In the genomic region with DNA sequence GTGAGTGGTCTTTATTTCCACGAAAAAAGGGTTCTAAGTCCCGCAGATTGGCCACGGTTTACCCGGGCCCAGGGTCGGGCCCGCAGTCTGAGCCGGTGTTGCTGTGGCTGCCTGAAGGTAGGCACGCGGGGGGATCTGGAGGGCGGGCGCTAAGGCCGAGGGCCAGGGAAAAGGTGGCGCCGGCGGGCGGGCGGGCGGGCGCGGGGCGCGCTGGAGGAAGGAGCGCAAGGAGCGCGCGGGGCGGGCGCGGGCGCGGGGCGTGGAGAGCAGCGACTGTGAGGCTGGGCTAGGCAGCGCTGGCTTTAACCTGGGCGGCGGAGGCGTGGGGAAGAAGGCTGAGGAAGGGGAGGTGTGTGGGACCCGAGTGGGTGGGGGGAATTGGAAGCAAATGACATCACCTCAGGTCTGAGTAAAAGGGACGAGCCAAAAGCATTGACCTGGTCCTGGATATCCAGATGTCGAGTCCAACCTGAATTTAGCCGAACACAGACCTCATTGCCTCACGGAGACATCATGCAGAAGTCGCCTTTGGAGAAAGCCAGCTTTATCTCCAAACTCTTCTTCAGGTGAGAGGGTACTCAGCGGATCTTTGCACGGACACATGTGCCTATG, we compare ENCODE assay signal across 8 mouse cellular contexts. TPM values are rescaled to one million over a fixed set of nuclear protein-coding genes. Genes with fewer than 3 reads are reported as not detected.
A peak's percentile ranks its signal among the peaks of the same experiment; 100 is the strongest.
DNase-seq lines count a peak whose midpoint lies in the region; ATAC-seq and TF ChIP-seq lines count a peak whose summit lies in the region.

A gene (plus strand): TSS at position 377 of the 612 bp plus-strand sequence.

- no peak within 1 kb of the TSS for H3K27ac ChIP-seq in kidney, embryonic 16.5 days (ENCODE audit: low read length)
- H3K27ac ChIP-seq in lung, postnatal 0 days (ENCODE audit: low read length) = 0 out of 2 replicates have a peak within 1 kb of the TSS, but pooled peaks have one; percentile 44
- H3K27ac ChIP-seq in small intestine, adult 2 months (ENCODE audit: insufficient read depth, low read depth, low read length) = peak within 1 kb of the TSS; percentile 54

- peak within 1 kb of the TSS; percentile 67 for H3K9ac ChIP-seq in kidney, embryonic 16.5 days (replicated peaks; ENCODE audit: low read length)
- H3K9ac ChIP-seq in lung, postnatal 0 days (replicated peaks; ENCODE audit: low read depth) = peak within 1 kb of the TSS; percentile 32; the same call in 1 of the 2 replicates

- H3K4me3 ChIP-seq in kidney, embryonic 16.5 days (ENCODE audit: low read length) = peak within 1 kb of the TSS; percentile 53
- peak within 1 kb of the TSS; percentile 40 for H3K4me3 ChIP-seq in lung, postnatal 0 days (ENCODE audit: low read depth, low read length)
- H3K4me3 ChIP-seq in small intestine, adult 2 months (ENCODE audit: low read depth, low read length) = peak within 1 kb of the TSS; percentile 68

- peak; percentile 23 for DNase-seq in adrenal gland, postnatal 10 days
- no peak for DNase-seq in adrenal gland, postnatal 4 days (ENCODE audit: low spot score in 2 of 2)
- peak; percentile 4 for DNase-seq in urinary bladder, postnatal 25 days (ENCODE audit: low spot score)
- DNase-seq in urinary bladder, postnatal 36 days (ENCODE audit: low spot score in 2 of 2) = no peak
- DNase-seq in lung, postnatal 0 days (ENCODE audit: low spot score) = peak; percentile 52

- WGBS in kidney, embryonic 16.5 days = 2% methylated on average over 31 of the region's 45 CpGs
- WGBS in lung, postnatal 0 days = 2% methylated on average over 38 of the region's 45 CpGs
- WGBS in small intestine, adult 2 months = 3% methylated on average over 45 of the region's 45 CpGs

- ATAC-seq in kidney, embryonic 16.5 days (ENCODE audit: low FRiP score, low TSS enrichment) = peak; percentile 94
- peak; percentile 77 for ATAC-seq in lung, postnatal 0 days
- ATAC-seq in inflammation-experienced regulatory T-cells, adult 6 months = no peak

- 0 out of 2 replicates have a peak, but pooled peaks have one; percentile 12 for TF ChIP-seq POLR2A in small intestine, adult 2 months (IDR thresholded peaks at IDR 0.05; ENCODE audit: low read depth, low read length)

- H3K4me1 ChIP-seq in kidney, embryonic 16.5 days (ENCODE audit: insufficient read depth, low read length) = no peaks in the 10 kb centered on the region
- no peaks in the 10 kb centered on the region for H3K4me1 ChIP-seq in lung, postnatal 0 days (ENCODE audit: insufficient read depth, low read depth, low read length)
- peaks cover 2% of the 10 kb centered on the region; the same call in 1 of the 2 replicates for H3K4me1 ChIP-seq in small intestine, adult 2 months (ENCODE audit: control insufficient read depth, insufficient read depth, insufficient read length, low read length)

- no peak for TF ChIP-seq EP300 in lung, postnatal 0 days (IDR thresholded peaks at IDR 0.05)

- H3K9me3 ChIP-seq in kidney, embryonic 16.5 days (ENCODE audit: low read length) = no peaks in the 10 kb centered on the region
- no peaks in the 10 kb centered on the region for H3K9me3 ChIP-seq in lung, postnatal 0 days (ENCODE audit: low read length)

- H3K36me3 ChIP-seq in kidney, embryonic 16.5 days (ENCODE audit: insufficient read depth, low read length) = no peaks in the 10 kb centered on the region
- no peaks in the 10 kb centered on the region for H3K36me3 ChIP-seq in lung, postnatal 0 days (ENCODE audit: insufficient read depth, low read length)
- no peaks in the 10 kb centered on the region for H3K36me3 ChIP-seq in small intestine, adult 2 months (ENCODE audit: control insufficient read depth, insufficient read depth, low read length)

- TF ChIP-seq CTCF in lung, postnatal 0 days (IDR thresholded peaks at IDR 0.05) = no peak
- no peak for TF ChIP-seq CTCF in small intestine, adult 2 months (IDR thresholded peaks at IDR 0.05; ENCODE audit: extremely low read depth, insufficient read length, insufficient replicate concordance, low read depth, low read length)

- H3K27me3 ChIP-seq in kidney, embryonic 16.5 days (ENCODE audit: insufficient read depth, low read length) = no peaks in the 10 kb centered on the region
- H3K27me3 ChIP-seq in lung, postnatal 0 days (replicated peaks; ENCODE audit: insufficient read depth, low read length) = no peaks in the 10 kb centered on the region
- no peaks in the 10 kb centered on the region for H3K27me3 ChIP-seq in small intestine, adult 2 months (ENCODE audit: control insufficient read depth, insufficient read depth, low read length)

- H3K4me2 ChIP-seq in kidney, embryonic 16.5 days (replicated peaks; ENCODE audit: low read depth, low read length) = peak within 1 kb of the TSS; percentile 82
- peak within 1 kb of the TSS; percentile 78 for H3K4me2 ChIP-seq in lung, postnatal 0 days (replicated peaks; ENCODE audit: low read depth, low read length)

RNA-seq across cellular contexts. Expression of the gene that starts here (rescaled TPM):
- total RNA-seq in adrenal gland, postnatal 10 days (2021) = under 1 TPM; 0.12 to 0.15 TPM
- total RNA-seq in adrenal gland, postnatal 4 days (2021) = 1 to 10 TPM in 1 of 2 experiments, under 1 TPM in 1; 0.17 to 1.5 TPM
- polyA plus RNA-seq in kidney, embryonic 16.5 days (2015; fragmentation: Nextera tagmentation; extraction: Ambion mirVana) = 4.8 TPM in 2 replicates
- 6.3 and 7.5 TPM in 2 replicates for polyA plus RNA-seq in lung, postnatal 0 days (2015; fragmentation: Nextera tagmentation; extraction: Ambion mirVana)
- polyA plus RNA-seq in small intestine, adult 2 months (2012; rRNA removed) = 1.8 and 1.9 TPM in 2 replicates
- not detected for polyA plus RNA-seq in inflammation-experienced regulatory T-cells, adult 6 months (2017; shearing (Covaris generic))

Comparison
In these comparisons a context has a peak if more than half of its experiments do, and no peak if none do; other contexts are left out.
1. DNase-seq: peak in urinary bladder, postnatal 25 days (single experiment) and lung, postnatal 0 days (single experiment); none in adrenal gland, postnatal 4 days (0 of 2) and urinary bladder, postnatal 36 days (0 of 2).
2. Peak in DNase-seq in adrenal gland, postnatal 10 days; RNA of the gene not detected or under 1 TPM.
3. Peak in every context shown above with its lines, with median percentiles within 50 percentile points of each other: H3K4me3 ChIP-seq.